Mouse (Mus musculus) spleen, adult 12 weeks (tissue): Measurements from ENCODE around the gene Slu7.

Experiments used
- DNase-seq: peaks from one replicate; pipeline ENCODE4 v3.0.0; 2022; ENCODE audit warnings: low spot score

Gene Slu7

DNA sequence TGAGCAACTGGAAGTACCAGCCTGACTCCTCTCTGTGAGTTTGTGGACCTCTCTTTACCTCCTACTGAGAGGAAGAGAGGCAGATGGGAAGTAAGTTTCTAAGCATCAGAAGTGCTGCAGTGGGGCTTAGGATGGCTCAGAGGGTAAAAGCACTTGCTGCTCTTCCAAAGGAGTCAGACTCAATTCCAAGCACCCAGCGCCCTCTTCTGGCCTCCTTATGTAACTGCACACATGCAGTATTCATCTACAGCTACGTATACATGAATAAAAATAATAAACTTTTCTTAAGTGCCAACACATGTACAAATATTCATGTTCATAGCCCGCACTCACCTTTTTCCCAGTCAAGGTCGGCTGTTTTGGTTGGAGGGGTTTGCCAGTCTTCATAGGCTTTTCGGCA, 9.2 kb upstream of the Slu7 start:
- DNase-seq: no peak

DNA sequence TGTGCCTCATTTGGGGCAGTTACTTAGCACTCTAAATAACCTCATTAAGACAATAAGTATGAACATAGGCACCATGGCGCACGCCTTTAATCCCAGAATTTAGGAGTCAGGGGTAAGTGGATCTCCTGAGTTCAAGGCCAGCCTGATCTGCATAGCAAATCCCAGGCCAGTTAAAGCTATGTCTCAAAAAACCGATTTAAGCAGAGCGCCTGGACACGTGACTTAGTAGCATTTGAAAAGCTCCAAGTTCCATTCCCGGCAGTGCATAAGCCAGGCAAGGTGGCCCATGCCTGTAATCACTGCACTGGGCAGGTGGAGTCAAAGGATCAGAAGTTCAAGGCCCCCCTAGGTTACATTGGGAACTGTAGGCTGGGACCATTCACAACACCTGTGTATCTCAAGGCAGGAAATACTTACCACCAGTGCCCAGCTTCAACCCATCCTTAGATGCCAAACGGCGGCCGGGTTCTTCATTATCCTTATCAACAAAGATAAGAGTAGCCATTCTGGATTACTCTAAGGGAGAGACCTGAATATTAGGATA, 8.3 kb upstream of the Slu7 start:
- no peak for DNase-seq

GRCm38 (mm10) chr11:43425824-43426413, 7.6 kb upstream of the Slu7 start, which contains the start of gene Pttg1:
Gene Pttg1 (minus strand): TSS chr11:43426251.
- DNase-seq: peak; percentile 64

DNA sequence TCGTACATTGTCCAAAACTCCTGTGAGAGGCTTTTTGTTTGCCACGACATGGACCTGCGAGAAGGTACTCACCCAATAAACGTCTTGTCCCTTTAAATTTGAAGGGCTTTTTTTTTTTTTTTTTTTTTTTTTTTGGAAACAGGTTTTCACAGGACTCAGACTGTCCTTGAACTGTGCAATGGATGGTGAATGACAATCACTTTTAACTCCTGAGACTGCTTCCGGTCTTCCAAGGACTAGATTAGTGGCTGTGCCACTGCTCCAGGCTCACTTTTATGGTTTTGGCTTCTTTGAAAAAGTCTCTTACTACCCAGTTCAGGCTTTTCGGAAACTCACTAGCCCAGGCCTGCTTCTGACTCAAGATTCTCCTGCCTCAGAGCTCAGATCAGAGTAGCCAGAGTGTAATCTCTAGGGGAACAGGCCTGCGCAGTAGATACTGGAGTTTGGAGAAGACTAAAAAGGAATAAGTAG, 7.1 kb upstream of the Slu7 start:
- peak; percentile 40 for DNase-seq

GRCm38 (mm10) chr11:43434024-43434407, 472 bp downstream of the Slu7 start:
- no peak for DNase-seq

DNA sequence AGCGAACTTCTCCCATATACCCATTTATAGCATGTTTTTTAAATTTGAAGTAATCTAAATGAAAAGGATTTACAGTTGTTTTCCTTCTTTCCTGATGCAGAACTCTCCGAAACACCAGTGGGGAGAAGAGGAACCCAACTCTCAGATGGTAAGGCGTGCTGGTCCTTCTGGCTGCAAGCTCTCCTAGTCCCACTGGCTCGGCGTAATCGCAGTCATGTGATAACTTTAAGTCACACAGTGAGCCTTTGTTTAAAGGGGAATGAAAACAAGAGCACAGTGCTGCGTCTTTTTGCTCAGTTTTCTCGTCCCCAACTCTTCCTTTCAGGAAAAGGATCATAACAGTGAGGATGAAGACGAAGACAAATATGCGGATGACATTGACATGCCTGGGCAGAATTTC, 7.6 kb downstream of the Slu7 start:
- DNase-seq: no peak

GRCm38 (mm10) chr11:43443183-43443582, 9.6 kb downstream of the Slu7 start:
- DNase-seq: no peak

GRCm38 (mm10) chr11:43449916-43450315, 16.4 kb downstream of the Slu7 start:
- no peak for DNase-seq

DNA sequence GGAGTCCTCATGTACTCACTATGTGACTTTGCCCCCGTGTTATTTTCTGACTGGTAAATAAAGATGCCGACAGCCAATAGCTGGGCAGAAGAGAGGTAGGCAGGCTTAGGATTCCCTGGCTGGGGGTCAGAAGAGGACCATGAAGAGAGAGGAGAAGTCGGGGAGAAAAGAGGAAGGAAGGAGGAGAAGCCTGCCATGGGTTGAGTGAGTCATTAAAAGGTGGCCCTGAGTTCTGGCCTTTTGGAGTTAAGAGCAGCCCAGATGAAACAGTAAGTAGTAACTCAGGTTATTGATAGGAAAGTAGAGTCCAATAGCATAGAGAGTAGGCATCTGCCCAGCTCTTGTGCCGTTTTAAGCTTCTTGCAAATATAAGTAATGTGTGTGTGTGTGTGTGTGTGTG, 17.8 kb downstream of the Slu7 start:
- no peak for DNase-seq

- DNase-seq: no peak
Observed at GRCm38 (mm10) chr11:43452266-43452665, 18.7 kb downstream of the Slu7 start.

GRCm38 (mm10) chr11:43463204-43463603, 29.7 kb downstream of the Slu7 start:
- no peak for DNase-seq

GRCm38 (mm10) chr11:43470118-43470517, 36.6 kb downstream of the Slu7 start:
- no peak for DNase-seq

- DNase-seq: no peak
Observed at GRCm38 (mm10) chr11:43470881-43471820, 37.6 kb downstream of the Slu7 start.

- DNase-seq: no peak
Observed at GRCm38 (mm10) chr11:43473115-43473514, 39.6 kb downstream of the Slu7 start.

DNA sequence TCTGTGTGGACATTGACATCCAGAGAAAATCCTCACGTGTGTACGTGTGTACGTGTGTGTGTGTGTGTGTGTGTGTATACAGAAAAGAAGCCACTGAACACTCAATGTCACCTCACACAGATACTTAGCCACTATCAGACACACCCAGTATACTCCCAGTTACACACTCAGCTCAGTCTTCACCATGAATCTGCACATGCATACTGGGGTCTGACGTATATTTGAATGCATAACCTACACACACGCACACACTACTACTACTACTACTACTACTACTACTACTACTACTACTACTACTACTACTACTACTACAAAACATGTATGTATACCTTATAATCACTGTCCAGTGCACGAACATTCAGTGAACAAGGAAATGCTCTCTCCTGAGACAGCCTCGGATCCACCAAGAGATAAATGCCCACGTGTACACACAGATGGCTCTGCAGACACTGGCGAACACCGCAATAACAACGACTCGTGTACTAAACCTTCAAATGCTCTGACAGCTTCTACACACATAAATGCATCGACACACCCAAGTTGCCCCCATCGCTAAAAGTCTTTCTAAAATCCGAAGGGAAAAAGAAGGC, 40.2 kb downstream of the Slu7 start:
- DNase-seq: no peak

GRCm38 (mm10) chr11:43474225-43474774, 40.8 kb downstream of the Slu7 start, which contains the start of gene C1qtnf2:
Gene C1qtnf2 (plus strand): TSS chr11:43474276.
- DNase-seq: no peak

DNA sequence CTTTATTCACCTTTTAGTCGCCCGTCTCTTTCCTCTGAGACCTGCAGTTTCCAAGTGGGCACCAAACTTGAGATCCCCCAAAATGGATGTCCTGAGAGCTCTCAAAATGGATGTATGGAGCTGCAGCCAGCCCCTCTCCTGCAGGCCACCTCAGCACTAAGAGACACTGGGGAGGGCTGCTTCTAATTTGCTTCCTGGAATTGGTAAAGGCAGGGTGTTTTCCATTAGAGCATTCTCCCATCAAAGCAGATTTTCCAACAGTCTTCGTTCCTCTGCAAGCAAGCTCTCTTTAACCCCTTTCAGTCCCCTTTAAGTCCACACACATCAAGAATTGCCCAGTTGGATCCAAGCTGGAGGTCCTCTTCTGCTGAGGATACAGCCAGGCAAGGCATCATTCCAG, 45.8 kb downstream of the Slu7 start:
- DNase-seq: no peak

- no peak for DNase-seq
Observed at GRCm38 (mm10) chr11:43480561-43480960, 47.0 kb downstream of the Slu7 start.

GRCm38 (mm10) chr11:43481672-43482522, 48.4 kb downstream of the Slu7 start:
- no peak for DNase-seq

GRCm38 (mm10) chr11:43483122-43483792, 49.7 kb downstream of the Slu7 start:
- no peak for DNase-seq

- DNase-seq: no peak
Observed at GRCm38 (mm10) chr11:43484057-43484456, 50.5 kb downstream of the Slu7 start.
